Mouse (Mus musculus) layer of hippocampus, postnatal 25 days (tissue): ENCODE data around the gene Tekt1. TPM values are rescaled to one million over a fixed set of nuclear protein-coding genes. Genes with fewer than 3 reads are reported as not detected.

ENCODE experiments used
- microRNA-seq, 2 experiments: library from miRNA; unstranded; fragments of <30 nt; microRNA quantifications; one replicate each; pipeline ENCODE4 v1.2.0; 2021
- total RNA-seq, 2 experiments: library from RNA; stranded (reverse); gene quantifications; 2 replicates each; pipeline ENCODE4 v1.2.3; 2021

Tekt1 gene
- total RNA-seq, 2 experiments from 2014 or later, result 2.7 to 3.1 TPM

Small RNA genes lying within 50 kb of the gene (microRNA-seq; reads per million reads assigned to microRNA genes)
- 0 reads per million in 2 experiments for gene Mir6338

Other genes with a start within 250 kb of the Tekt1 start
- 10 to 100 TPM; 25.0 to 27.9 TPM for gene Pitpnm3, start 226.7 kb downstream of the Tekt1 start, total RNA-seq
- gene Gm43951, start 155.6 kb downstream of the Tekt1 start, total RNA-seq, result 10 to 100 TPM in 1 of 2 experiments, 1 to 10 TPM in 1; 8.2 to 12.9 TPM
- 10 to 100 TPM; 21.1 to 27.1 TPM for gene 4933427D14Rik, start 155.0 kb downstream of the Tekt1 start, total RNA-seq
- gene Txndc17, start 154.9 kb downstream of the Tekt1 start, total RNA-seq, result 10 to 100 TPM; 31.8 to 36.8 TPM
- gene Med31, start 146.8 kb downstream of the Tekt1 start, total RNA-seq, result 10 to 100 TPM; 14.5 to 16.4 TPM
- 10 to 100 TPM in 1 of 2 experiments, 1 to 10 TPM in 1; 9.9 to 12.2 TPM for gene Slc13a5, start 95.2 kb downstream of the Tekt1 start, total RNA-seq
- gene Xaf1, start 60.8 kb downstream of the Tekt1 start, total RNA-seq, result 1 to 10 TPM; 2.4 to 3.3 TPM
- gene Fbxo39, start 48.0 kb downstream of the Tekt1 start, total RNA-seq, result not detected
- gene Smtnl2, start 49.3 kb upstream of the Tekt1 start, total RNA-seq, result 1 to 10 TPM; 2.0 to 3.0 TPM
- gene Ggt6, start 73.1 kb upstream of the Tekt1 start, total RNA-seq, result under 1 TPM in 1 of 2 experiments, not detected in 1; 0.20 TPM
- 10 to 100 TPM; 48.3 to 54.0 TPM for gene Mybbp1a, start 78.9 kb upstream of the Tekt1 start, total RNA-seq
- gene Spns2, start 127.5 kb upstream of the Tekt1 start, total RNA-seq, result 10 to 100 TPM; 95.8 to 97.0 TPM
- gene Spns3, start 188.1 kb upstream of the Tekt1 start, total RNA-seq, result under 1 TPM; 0.15 to 0.28 TPM
- 10 to 100 TPM; 45.6 to 49.2 TPM for gene Ube2g1, start 244.8 kb upstream of the Tekt1 start, total RNA-seq